Mouse (Mus musculus) ovary, postnatal 10 days (tissue): ENCODE measurements at regions not wholly inside any gene's neighbourhood (a gene's known extent, or its start where the extent isn't known, plus 50 kb on each side); places are given as distances from the start of the nearest gene placed in this dataset.

Experiments
- DNase-seq: peaks from one replicate; pipeline ENCODE4 v3.0.0; 2022; ENCODE audit warnings: low spot score

DNA sequence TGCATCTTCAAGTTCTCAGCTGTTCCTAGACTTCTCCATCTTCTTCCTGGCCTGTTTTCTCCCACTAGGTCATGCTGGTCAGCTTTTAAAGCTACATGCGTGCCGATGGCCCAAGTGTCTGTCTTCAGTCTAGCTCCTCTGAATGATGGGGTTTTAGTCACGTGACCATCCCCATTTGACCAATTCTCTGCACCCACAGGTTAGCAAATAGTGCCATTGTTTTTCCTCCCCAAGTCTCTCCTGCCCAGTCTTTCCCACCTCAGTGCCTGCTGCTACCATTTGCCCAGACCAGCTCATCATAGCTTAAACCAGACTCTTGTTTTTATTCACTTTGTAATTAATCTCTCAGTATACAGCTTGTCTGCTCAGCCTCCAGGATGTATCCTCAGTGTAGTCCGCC lies 62.3 kb downstream of the Zfp706 start:
- no peak for DNase-seq

DNA sequence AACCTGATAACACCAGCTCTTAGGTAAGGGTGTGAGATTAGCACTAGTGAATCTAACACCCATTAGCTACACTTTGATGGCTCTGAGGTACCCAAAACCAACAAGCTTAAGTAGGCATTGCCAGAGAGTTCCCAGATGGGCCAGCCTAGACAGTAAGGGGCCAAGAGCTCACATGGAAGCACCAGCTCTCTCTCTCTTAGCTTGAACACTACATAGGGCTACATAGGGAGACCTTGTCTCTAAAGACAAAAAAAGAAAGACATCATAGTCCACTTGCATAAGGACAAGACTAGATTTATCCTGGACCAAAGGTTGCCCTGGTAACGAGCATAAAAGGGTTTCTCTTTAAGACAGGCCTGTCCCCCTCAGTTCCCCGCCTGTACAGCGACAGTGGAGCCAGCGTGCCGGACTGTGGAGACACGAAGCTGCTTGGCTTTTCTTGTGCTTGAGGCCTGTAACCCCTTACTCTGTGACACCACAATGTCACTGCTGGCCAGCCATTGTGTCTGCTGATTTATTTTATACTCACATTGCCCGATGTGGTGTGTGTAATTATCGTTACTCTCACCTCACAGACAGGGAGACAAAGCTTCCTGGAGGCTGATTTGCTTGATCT lies 62.9 kb downstream of the Zfp706 start:
- no peak for DNase-seq

- DNase-seq: no peak
Measured at GRCm38 (mm10) chr15:36943492-36944112, 64.0 kb downstream of the Zfp706 start.

GRCm38 (mm10) chr15:36942261-36942660 lies 65.3 kb downstream of the Zfp706 start:
- no peak for DNase-seq

- no peak for DNase-seq
Measured at GRCm38 (mm10) chr15:36941741-36942140, 65.8 kb downstream of the Zfp706 start.

DNA sequence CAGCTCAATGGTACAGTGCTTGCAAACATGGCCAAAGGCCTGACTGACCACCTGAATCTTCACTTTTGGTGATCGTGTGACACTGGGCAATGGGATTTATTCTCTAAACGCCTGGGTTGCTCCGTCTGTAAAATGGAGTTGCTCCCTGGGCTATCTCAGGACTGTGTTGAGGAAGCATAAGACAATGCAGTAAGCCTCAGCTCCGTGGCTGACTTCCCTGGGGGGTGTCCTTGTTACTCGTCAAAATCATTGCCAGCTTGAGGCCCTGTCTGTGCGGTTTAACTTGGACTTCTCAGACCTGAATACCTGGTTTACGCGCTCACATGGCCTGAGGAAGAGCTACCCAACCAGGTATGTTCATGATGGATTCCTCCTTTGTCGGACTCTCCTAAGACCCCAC lies 68.0 kb downstream of the Zfp706 start:
- DNase-seq: no peak

DNA sequence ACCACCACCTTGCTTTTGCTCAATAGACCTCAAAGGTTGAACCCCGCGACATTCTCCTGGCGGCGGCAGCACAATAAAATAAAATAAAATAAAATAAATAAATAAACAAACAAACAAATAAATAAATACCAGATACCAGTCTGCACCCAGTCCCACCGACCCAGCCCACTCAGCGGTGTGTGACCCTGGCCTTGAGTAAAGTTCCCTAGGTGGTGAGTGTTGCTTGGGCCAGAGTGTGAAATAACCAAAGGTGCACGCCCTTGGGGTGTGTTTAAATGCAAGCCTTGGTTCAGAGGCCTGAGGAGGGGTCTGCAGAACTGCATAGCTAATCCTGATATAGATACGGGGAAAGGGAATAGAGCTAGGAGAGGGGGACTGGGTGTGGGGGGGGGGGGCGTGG lies 68.4 kb downstream of the Zfp706 start:
- DNase-seq: no peak

DNA sequence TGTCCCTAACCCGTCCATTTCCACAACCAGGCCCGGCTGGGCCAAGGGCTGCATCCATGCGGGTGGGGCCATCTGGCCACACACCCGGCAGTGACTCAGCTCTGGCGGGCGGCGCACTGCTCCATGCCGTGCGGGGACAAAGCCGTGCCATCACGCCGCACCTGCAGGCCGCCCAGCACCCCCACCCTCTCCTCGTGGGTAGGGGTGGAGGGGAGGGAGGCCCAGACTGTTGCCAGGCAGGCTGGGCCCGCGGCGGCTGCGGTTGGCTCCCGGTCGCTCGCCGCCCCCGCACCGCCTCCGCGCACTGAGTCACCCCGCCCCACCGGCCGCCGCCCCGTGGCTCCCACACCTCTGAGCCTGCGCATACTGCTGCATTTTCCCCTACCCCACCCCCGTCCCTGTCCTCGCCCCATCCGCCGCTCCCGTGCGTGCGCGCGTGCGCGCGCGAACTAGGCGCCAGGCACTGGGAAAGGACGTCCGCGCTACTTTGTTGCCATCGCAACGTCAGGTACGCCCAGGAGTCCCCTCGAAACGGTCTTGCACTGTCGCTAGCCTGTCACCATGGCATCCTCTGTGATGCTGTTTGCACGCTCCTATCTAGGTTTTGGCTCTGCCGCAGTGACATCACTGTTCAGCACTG lies 68.9 kb downstream of the Zfp706 start:
- DNase-seq: peak; percentile 88

DNA sequence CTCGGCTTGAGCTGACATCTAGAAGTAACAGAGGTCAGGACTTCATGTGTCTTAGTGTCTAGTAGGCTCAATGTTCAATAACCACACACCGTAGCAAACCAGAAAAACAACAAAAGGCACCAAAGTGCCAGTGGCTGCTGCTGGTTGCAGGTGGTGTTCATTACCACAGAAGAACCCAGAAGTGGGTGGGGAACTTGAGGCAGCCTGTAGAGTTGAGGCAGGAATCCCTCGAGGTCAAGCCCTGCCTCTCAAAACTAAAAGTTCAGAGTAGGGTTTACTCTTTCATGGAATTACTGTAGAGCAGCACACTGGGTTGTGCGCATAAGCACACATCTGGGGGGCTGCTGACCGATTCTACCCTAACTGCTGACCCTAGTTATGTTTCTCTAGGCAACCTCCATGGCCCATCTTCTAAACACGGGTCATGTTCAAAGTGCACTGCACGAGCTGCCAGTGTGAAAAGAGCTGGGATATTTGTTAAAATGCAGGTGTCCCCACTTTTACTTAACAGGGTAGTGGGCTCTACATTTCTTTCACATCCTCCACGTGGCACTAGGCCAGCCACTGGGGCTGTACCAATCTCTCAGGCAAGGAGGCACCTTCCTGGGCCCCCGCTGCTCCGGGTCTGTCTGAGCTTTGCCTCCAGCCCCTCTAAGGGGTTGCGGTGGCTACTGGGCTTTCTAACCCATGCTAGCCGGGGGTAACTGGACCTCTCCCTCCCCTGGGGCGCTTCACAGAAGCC lies 69.6 kb downstream of the Zfp706 start:
- DNase-seq: no peak

DNA sequence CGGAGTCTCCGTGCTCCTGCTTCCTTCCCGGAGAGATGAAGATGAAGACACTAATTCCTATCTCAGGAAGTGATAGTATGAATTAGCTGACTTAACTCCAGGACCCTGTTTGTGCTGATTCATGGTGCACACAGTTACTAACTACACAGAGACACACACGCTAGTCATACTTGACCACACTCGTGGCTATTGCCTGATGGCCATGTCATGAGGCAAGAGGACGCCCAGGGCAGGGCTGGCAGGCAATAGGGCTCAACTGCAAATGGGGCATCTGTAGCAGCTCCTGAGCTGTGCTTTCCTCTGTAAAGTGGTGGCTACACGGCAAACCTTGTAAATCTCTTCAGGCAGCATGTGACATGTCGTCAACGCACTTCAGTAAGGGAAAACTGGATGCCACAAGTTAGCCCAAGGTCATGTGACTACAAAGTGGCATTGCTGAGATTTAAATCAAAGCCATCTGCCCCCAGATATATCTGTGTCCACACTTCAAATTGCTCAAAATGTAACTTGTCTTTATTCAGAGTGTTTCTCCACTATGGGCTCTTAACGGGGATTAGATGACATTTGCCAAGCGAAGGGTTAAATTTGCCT lies 70.4 kb downstream of the Zfp706 start:
- no peak for DNase-seq

GRCm38 (mm10) chr15:36934801-36935200 lies 72.8 kb downstream of the Zfp706 start:
- no peak for DNase-seq

- no peak for DNase-seq
Measured at GRCm38 (mm10) chr15:36933581-36933991, 74.0 kb downstream of the Zfp706 start.

GRCm38 (mm10) chr15:36931460-36931859 lies 76.1 kb downstream of the Zfp706 start:
- DNase-seq: no peak

- no peak for DNase-seq
Measured at GRCm38 (mm10) chr15:36930433-36930832, 77.1 kb downstream of the Zfp706 start.

GRCm38 (mm10) chr15:36929786-36930185 lies 77.8 kb downstream of the Zfp706 start:
- no peak for DNase-seq

DNA sequence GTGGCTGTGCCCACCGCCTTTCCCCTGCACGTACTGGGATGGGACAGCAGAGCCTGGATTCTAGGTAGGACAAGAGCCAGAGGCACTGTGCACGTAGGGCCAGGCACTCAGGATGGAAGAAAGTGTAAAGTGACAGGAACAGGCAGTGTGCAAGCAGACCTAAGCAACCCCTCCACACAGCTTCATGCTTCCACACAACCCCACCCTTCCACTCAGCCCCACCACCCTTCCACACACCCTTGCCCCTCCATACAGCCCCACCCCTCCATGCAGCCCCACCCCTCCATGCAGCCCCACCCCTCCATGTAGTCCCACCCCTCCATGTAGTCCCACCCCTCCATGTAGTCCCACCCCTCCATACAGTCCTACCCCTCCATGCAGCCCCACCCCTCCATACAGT lies 78.5 kb downstream of the Zfp706 start:
- no peak for DNase-seq

DNA sequence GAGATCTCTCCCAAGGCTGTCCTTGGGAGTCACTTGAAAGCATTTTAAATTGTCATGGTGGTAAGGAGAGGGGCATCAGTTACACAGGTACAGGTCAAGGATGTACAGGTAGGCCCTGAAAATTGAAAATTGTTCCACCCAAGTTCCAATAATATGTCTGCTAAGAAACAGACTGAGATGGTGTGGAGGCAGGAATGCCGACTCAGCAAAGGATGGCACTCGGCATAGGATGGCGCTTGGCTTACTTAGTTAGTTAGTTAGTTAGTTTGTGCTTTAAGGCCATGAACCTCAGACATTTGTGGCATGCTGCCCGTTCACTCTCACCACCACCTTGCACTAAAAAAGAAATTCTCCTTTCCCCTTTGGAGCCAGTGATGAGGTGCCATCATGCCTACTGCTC lies 78.9 kb downstream of the Zfp706 start:
- no peak for DNase-seq

DNA sequence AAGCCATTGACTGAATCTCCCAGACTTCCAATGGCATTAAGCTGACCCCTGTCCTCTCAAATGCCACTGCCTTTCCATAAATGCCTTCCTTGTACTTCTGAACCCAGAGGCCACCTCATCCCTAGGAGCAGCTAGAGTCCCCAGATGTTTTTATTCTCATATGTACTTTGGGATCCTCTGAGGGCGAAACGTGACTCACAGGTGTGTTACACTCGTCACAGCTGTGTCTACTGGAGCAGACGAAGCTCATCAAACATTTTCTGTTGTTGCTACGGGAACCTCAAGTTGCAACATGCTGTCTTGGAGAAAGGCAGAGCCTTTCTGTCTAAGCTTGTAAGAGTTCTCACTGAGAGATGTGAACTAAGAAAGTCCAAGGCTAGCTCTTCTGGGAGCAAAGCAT lies 80.1 kb downstream of the Zfp706 start:
- no peak for DNase-seq

DNA sequence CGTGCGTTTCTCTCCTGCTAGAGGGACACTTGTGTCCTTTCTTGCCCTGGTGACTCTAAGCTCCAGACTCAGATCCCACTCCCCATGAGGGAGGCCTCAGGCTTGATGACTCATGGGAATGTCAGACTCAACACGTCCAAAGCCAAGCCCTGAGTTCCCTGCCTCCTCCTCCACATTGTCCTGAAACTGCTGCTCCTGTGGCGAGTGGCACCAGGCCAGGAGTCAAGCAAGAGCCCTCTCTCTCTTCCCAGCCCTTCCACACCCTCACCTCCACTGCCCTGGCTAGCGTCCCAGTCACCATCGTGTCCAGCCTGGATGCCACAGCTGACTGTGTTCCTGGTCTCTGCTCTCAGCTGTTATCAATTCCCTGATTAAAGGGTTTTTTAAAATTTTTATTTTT lies 83.4 kb downstream of the Zfp706 start:
- peak; percentile 18 for DNase-seq

- no peak for DNase-seq
Measured at GRCm38 (mm10) chr15:36921384-36921783, 86.2 kb downstream of the Zfp706 start.

DNA sequence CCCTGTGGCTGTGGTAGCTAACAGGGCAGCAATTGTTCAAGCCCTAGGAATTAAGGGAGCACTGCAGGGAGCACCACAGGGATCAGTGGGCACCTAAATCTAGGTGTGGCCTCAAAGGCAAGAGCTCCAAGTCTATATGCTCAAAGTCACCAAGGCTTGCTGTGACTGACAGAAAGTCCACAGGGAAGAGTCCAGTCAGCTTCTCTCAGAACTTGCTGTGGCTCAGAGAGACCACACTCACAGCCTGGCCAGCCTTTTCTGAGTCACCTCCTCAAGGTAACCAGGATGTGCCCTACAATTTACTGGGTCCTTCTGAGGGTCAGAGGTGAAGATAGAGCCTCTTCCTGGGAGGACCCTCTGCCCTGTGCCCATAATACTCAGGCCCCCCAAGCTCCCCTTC lies 86.7 kb downstream of the Zfp706 start:
- DNase-seq: no peak

DNA sequence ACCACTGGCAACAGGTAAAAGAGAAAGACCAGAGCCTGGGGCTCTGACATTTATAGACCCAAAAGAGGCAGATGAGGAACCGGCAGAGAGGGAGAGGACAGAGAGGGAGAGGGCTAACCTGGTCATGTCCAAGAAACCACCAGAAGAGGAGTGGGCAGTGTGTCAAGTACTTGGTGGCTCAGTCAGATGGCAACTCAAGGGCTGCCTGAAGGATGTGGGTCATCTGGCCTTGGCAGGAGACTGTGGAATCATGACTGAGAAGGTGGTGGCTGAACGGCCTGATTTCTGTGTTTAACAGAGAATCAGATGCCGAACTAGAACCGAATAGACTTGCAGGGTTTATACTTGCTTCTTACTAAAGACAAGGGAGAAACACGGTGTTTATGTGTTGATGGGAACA lies 87.9 kb downstream of the Zfp706 start:
- no peak for DNase-seq

DNA sequence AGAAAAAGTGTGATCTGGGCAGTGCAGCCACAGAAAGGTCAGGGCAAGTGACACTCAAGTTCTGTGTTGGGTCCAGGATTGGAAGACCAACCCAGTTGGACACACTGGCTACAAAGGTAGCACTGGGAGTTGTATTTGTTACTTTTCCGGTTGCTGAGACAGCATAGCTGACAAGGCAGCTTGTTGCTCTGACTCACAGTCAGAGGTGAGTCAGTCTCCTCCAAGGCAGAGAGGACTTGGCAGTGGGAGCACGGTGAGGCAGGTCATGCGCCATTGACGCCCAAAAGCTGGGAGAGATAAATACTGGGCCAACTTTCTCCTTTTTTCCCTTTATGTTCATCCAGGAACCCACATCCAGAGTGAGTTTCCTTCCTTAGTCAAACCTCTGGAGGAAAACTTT lies 88.4 kb downstream of the Zfp706 start:
- DNase-seq: no peak
